Mouse (Mus musculus) G1E-ER4 (cell line): ENCODE data around the gene Tssc4. TPM values are rescaled to one million over a fixed set of nuclear protein-coding genes. Genes with fewer than 3 reads are reported as not detected.

Experiments
- GATA1 ChIP-seq: IDR thresholded peaks from one replicate; pipeline ENCODE4 v1.8.0; 2012; ENCODE audit warnings: low read length, inconsistent platforms
- polyA plus RNA-seq: library from polyadenylated mRNA; stranded (reverse); fragments of >175 nt; gene quantifications from 2 replicates; pipeline ENCODE4 v1.2.3, GENCODE M21; 2012

Gene Tssc4
- polyA plus RNA-seq, result 235 and 294 TPM in 2 replicates

DNA sequence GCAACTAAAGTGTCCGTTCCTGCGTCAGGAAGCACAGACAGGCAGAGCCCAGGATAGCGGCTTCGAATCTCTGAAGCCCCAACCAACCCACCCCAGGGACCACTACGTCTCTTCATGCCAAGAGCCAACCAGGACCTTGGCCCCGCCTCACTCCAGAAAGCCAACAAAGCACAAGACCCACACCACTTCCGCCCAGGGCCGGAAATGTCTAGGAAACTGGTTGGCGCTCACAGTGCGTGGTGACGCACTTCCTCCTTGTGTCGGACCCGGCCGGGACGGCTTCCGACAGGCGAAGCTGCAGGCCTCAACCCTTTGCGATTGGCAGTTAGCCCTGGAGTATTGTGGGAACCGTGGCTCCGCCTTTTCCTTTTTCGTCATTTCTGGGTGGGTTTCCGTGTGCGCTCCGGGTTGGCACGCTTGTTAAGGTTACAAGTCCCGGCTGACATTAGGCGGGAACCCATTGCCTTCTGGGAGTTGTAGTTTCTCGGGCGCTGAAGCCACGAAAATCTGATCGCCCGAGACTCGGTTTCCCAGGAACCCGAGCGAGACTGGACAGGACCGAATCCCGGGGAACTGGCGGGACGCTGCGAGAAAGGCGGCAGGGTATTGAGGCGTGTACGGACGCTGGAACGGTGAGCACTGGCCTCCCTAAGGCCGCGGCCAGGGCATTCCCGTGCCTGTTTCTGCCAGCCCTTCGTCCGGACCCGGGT is at the start of gene Tssc4:
Gene Tssc4, plus strand, starts transcription at position 368 of the 710 bp plus-strand sequence.
- no peak for TF ChIP-seq GATA1

- no peak for TF ChIP-seq GATA1
Measured at GRCm38 (mm10) chr7:143020040-143020439, 49.0 kb upstream of the Tssc4 start.

DNA sequence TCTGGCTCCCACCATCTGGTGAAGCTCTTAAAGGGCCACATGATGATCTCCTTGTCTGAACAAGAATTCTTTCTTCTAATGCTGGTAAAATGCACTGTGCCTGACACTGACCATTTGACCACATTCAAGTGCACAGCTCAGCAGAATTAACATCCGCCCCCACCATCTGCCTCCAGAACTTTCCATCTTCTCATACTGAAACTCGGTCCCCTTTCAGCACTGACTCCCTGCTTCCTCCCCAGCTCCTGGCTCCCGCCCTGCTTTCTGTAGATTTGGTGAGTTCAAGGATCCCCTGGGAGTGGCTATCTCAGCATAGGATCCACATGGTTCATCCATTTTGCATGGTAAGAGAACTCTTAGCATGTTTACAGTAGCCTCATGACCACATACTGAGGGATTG is 48.3 kb upstream of the Tssc4 start:
- no peak for TF ChIP-seq GATA1

DNA sequence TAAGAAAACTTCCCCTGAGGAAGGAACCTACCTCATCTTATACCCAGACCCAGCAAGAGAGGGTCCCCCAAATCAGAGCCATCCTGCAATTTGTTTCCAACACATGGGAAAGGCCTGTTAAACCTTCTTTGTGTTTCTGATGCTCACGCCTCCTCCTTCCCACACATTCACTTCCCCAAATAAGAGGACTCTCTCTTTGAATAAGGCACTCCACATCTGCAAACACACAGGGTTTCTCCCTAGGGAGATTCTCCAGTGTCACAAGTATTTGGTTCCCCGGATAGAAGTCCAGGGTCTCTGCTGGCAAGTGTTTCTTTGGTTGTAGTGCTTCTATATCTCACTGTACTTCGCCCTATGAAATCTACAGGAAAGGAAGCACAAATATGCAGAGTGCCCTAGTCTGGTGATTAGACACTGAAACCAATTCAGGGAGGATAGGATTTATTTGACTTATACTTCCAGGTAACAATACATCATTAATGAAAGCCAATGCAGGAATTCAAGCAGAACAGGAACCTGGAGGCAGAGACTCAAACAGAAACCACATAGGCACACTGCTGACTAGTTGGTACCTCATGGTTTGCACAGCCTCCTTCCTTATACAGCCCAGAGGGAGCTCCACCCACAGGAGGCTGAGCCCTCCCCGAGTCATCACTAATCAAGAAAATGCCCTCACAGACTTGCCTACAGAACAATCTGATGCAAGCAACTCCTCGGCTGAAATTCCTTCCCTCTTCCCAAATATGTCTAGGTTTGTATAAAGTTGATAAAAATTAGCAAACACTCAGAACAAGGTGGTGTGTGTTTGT is 47.5 kb upstream of the Tssc4 start:
- TF ChIP-seq GATA1, result no peak

GRCm38 (mm10) chr7:143023499-143023898 is 45.5 kb upstream of the Tssc4 start:
- no peak for TF ChIP-seq GATA1

GRCm38 (mm10) chr7:143024293-143024692 is 44.8 kb upstream of the Tssc4 start:
- no peak for TF ChIP-seq GATA1

- TF ChIP-seq GATA1, result no peak
Measured at GRCm38 (mm10) chr7:143025496-143025895, 43.6 kb upstream of the Tssc4 start.

DNA sequence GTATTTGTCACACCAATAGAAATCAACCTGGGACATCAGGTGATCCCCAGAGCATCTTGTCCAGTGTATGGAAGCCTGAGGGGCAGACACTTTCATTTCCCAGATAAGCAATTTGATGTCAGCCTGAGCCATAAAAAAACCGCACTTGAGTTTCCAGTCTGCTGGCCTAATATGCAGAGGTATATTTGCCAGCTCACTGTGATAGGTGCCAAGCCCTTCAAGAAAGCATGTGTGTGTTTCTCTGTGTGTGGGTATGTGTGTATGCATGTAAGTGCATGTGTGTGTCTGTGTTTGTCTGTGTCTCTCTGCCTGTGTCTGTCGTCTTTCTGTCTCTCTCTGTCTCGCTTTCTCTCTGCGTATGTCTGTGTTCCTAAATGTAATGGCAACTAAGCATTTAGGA is 41.9 kb upstream of the Tssc4 start:
- TF ChIP-seq GATA1, result no peak

GRCm38 (mm10) chr7:143031816-143032215 is 37.2 kb upstream of the Tssc4 start:
- no peak for TF ChIP-seq GATA1

DNA sequence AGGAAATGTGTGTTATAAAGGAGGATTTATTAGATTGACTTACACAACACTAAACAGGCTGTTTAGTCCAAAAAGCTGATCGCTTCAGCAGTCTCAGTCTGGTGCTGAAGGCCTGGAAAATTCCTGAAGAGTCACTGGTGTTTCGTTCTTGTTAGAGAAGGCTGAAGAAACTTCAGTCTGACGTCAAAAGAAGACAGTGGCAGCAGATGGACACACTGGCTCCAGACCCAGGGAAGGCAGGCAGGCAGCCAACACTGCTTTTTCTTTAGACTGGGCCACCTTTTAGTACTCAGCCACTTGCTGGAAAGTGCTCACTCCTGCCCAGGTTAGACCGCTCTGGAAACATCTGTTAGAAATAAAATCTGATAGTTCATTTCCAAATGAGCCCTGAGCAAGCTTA is 35.5 kb upstream of the Tssc4 start:
- TF ChIP-seq GATA1, result no peak

DNA sequence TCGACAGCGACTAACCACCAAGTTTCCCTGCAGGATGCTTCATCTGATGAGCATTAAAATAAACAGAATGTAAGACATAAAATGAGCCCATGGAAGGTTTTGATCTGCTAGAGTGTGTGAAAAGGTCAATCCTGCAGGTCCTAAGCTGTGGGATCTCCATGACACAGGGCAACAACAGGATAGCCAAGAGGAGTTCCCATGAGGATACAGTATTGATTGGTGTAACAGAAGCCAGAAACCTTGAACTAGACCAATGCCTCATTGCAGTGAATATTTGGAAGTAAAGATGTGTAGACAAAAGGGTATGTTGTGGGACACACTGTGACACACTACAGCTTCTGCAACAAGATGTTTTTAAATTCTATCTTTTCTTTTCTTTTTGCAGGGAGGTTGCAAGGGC is 34.9 kb upstream of the Tssc4 start:
- no peak for TF ChIP-seq GATA1

- TF ChIP-seq GATA1, result no peak
Measured at GRCm38 (mm10) chr7:143034519-143035450, 34.3 kb upstream of the Tssc4 start.

DNA sequence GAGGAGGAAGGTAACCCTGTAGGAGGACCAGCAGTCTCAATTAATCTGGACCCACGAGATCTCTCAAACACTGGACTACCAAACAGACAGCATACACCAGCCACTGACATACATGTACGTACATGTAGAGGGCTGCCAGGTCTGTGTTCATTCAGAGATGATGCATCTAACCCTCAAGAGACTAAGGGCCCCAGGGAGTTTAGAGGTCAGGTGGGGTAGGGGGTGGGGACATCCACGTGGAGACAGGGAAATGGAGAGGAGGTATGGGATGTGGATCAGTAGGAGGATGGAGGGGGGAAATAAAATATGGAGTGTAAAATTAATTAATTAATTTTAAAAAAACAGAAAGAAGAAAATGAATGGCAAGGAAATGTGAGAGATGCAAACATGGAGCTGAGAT is 32.3 kb upstream of the Tssc4 start:
- TF ChIP-seq GATA1, result no peak

DNA sequence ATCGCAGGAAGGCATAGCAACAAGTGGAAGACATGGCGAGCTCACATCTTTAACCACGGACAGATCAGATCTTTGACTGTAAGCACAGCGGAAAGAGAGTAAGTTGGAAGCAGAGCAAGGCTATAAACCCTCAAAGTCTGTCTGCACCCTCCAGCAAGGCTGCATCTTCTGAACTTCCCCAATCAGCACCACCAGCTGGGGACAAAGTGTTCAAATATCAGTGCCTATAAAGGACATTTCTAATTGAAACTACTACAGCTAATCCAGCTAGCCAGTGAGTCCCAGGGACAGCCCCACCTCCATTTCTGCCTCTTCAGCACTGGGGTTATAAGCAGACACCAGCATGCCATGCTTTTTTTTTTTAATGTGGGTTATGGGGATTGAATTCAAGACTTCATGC is 31.7 kb upstream of the Tssc4 start:
- no peak for TF ChIP-seq GATA1

- no peak for TF ChIP-seq GATA1
Measured at GRCm38 (mm10) chr7:143038174-143038931, 30.7 kb upstream of the Tssc4 start.
